Mouse (Mus musculus) lung, adult 2 months (tissue): Measurements from ENCODE around the gene Ninl.

Experiments
- CTCF ChIP-seq: fragments of 200-500 bp; IDR thresholded peaks from 2 replicates; pipeline ENCODE4 v1.5.1; 2011; ENCODE audit warnings: mild to moderate bottlenecking, low read length, control low read depth; ENCODE audit not compliant: insufficient read depth
- POLR2A ChIP-seq: fragments of 200-500 bp; IDR thresholded peaks from 2 replicates; pipeline ENCODE4 v1.6.1; 2011; ENCODE audit warnings: low read depth, mild to moderate bottlenecking, control low read depth, low read length, borderline replicate concordance; ENCODE audit errors: extremely low read depth

DNA sequence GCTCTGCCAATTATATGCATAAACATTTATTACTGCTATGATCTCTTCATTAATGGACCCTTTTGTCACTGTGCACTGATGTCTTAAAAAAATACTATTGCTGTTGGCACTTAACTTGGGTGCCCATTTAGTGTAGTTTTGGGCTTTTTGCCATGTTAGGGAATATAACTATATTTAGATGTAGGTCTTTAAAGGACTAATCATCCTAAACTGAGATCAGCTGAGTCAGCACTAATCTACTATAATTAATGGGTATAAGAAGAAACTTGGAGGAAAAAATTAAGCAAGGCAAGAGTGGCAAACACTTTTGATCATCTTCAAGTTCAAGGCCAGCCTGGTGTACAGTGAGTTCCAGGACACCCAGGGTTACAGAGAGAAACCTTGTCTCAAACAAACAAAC, 152.9 kb downstream of the Ninl start:
- TF ChIP-seq CTCF (no peak), POLR2A (no peak)
